Mouse (Mus musculus) adrenal gland, postnatal 4 days (tissue): ENCODE measurements around the gene Fam43b. TPM values are rescaled to one million over a fixed set of nuclear protein-coding genes. Genes with fewer than 3 reads are reported as not detected.
"Not testable (repeated sequence)": the region's sequence is repeated elsewhere in the genome, so short reads cannot be mapped to it uniquely, and the experiment has no call there.

ENCODE experiments used
- DNase-seq, 2 experiments: peaks; one replicate each; pipeline ENCODE4 v3.0.0; 2021 to 2022; ENCODE audit warnings: low spot score in 2 of 2, mixed read lengths in 2 of 2
- long read RNA-seq, 2 experiments: library from polyadenylated mRNA; stranded (forward); transcript quantifications; one replicate each; pipeline ENCODE4 v2.0.0; 2021
- total RNA-seq, 2 experiments: library from RNA; stranded (reverse); gene quantifications; 2 replicates each; pipeline ENCODE4 v1.2.3; 2021

The Fam43b gene
- total RNA-seq = 1 to 10 TPM; 2.2 to 3.2 TPM
- long read RNA-seq, experiment 1, transcript Fam43b-201 (1 exons, 2,437 nt) = major isoform, 12 of 12 reads
- long read RNA-seq, experiment 1, partial matches to known transcripts = 0 of 12 reads
- long read RNA-seq, experiment 1, other reads (novel, unspliced or antisense) = 0 of 12 reads
- long read RNA-seq, experiment 2, transcript Fam43b-201 (1 exons, 2,437 nt) = major isoform, 6 of 6 reads
- long read RNA-seq, experiment 2, partial matches to known transcripts = 0 of 6 reads
- long read RNA-seq, experiment 2, other reads (novel, unspliced or antisense) = 0 of 6 reads

GRCm38 (mm10) chr4:138395971-138396645 lies at the start of gene Fam43b:
TSS of gene Fam43b (minus strand) at chr4:138396528.
- DNase-seq = peak in 1 of 2 experiments; percentile 37

- DNase-seq = no peak
These were observed 48.6 kb upstream of the Fam43b start for GRCm38 (mm10) chr4:138444941-138445340.

DNA sequence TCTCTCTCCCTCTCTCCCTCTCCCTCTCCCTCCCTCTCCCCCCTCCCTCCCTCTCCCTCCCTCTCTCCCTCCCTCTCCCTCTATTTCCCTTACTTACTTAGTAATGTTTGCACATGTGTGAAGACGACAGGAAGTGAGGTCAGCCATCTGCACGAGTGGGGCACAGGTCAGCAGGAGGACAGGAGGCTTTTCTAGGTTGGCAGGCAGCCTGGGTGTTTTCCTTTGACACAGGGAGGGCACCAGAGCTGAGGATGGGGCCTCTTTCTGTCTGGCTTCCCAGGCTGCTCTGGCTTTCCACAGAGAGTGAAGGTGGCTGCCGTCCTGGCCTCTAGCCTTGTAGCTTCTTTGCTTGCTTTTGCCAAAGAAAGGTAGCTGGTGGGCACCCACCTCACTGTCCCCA lies 43.7 kb upstream of the Fam43b start:
- DNase-seq = no peak

DNA sequence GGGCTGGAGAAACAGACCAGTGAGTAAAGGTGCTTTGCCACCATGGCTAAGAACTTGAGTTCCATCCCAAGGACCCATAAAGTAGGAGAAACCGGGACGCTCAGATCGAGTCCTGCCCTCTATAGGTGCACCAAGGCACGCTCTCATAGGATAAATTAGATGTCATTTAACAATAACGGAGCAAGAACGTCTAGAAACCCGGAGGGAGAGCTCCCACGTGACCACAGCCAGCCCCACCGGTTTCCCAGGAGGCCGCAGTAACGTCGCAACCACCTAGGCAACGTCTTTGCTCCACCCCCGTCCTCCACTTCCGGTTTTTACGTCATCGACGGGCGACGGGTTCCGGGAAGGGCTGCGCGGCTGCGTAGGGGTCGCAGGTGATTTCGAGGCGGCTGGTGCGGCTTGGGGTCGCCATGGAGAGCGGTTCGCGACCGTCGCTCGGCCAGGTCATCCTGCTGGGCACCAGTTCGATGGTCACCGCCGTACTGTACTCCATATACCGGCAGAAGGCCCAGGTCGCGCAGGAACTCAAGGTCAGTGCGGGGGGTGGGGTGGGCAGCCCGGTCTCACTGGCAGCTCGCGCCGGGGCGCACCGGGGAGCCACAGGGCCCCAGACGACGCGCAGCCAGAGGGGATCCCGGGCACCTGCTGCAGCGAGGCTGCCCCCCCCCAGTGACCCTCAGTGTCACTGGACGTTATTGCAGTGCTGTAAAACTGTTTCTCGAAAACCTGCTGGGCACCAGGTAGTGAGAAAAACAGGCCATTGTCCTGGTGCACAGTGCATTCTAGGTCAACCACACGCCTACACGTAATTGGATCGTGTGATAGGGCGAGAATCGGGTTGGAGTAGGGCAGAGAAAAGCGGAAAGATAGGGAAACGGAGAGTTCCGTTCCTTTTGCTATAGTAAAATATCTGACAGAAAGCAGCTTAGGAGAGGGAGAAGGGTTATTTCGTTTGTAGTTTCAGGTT lies 38.3 kb upstream of the Fam43b start, which contains the start of gene Mul1:
TSS of gene Mul1 (plus strand) at position 325 of the 970 bp plus-strand sequence.
- DNase-seq = peak; percentile 90 to 92

DNA sequence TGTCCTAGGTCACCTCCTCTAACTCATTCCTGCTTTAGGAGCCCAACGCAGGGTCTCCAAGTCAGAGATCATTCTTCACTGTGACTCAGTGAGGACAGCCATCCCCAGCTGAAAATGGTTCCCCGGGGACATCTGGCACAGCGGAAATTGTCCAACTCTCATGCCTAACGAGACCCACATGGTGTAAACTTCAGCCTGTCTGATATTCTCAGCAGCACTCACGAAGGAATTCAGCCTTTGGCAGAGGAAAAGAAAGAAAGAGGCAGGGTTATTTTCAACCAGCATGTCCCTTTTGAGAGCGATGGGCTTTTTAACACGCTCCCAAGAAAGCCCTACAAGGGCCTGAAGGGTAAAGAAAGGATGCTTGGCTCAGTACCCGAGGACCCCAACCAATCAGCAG lies 35.0 kb upstream of the Fam43b start:
- no peak for DNase-seq

DNA sequence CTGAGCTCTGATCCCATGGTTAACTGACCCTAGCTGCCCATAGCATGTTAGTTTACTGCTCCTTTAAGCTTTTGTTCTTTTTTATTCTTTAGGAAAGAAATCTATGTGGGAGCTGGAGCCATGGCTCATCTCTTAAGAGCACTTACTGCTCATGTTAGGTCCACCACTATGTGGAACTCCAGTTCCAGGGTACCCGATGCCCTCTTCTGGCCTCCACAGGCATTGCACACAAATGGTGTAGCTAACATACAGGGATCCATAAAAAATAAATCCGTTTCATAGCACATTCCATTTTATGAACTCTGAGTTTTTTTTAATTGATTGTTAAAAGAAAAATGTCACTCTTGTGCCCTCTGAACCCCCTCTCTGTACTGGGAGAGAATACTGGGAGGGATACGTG lies 33.5 kb upstream of the Fam43b start:
- no peak for DNase-seq

GRCm38 (mm10) chr4:138426778-138427705 lies 30.7 kb upstream of the Fam43b start:
- DNase-seq = peak; percentile 56 to 71

DNA sequence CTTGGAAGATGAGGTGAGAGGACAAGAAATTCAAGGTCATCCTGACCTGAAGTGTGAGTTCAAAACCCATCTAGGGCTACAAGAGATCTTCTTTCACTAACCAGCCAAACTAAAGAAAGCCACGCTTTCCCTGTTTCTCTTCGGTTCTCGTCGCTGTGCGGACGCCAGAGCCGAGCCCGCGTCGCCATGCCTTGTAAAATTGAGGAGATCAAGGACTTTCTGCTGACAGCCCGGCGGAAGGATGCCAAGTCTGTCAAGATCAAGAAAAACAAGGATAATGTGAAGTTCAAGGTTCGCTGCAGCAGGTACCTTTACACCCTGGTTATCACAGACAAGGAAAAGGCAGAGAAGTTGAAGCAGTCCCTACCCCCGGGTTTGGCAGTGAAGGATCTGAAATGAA lies 29.3 kb upstream of the Fam43b start:
- DNase-seq = not testable (repeated sequence)

DNA sequence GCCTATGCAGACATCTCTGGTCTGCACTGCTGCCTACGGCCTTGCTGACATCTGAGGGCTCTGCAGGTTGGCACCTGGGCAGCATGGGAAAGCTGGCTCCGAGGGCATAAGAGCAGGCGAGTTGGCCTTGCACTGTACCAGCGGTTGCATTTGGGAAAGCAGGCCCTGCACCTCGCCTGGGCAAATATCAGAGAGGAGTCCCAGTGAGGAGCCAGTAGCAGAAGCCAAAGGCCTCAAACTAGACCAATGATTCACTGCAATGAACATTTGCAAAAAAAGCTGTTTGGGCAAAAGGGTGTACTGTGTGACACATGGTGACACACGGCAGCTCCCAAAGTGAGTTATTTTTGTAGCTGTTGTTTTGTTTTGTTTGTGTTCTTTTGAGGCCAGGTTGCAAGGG lies 28.7 kb upstream of the Fam43b start:
- no peak for DNase-seq

- DNase-seq = no peak
These were observed 22.1 kb upstream of the Fam43b start for GRCm38 (mm10) chr4:138418340-138418957.

GRCm38 (mm10) chr4:138417882-138418281 lies 21.6 kb upstream of the Fam43b start:
- DNase-seq = no peak

GRCm38 (mm10) chr4:138416414-138416813 lies 20.1 kb upstream of the Fam43b start:
- no peak for DNase-seq

- DNase-seq = no peak
These were observed 19.7 kb upstream of the Fam43b start for GRCm38 (mm10) chr4:138415991-138416390.

DNA sequence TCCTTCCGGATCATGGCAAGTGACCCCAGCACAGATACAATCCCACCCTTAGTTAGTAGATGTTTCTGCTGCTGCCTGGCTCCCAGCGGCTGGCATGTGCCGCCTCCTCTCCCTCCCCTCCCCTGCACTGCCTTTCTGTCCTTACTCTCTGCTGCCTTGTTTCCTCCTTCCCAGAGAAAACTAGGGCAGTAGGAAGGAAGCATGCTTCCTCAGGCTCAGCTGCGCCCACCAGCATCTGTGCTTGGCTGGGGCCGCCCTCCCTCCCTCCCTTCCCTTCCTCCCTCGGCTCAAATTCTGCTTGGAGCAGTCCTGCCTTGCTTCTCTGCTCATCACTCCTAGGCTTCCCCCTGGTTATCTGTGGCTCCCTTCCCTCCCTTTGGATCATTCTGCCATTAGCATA lies 18.4 kb upstream of the Fam43b start:
- DNase-seq = no peak

DNA sequence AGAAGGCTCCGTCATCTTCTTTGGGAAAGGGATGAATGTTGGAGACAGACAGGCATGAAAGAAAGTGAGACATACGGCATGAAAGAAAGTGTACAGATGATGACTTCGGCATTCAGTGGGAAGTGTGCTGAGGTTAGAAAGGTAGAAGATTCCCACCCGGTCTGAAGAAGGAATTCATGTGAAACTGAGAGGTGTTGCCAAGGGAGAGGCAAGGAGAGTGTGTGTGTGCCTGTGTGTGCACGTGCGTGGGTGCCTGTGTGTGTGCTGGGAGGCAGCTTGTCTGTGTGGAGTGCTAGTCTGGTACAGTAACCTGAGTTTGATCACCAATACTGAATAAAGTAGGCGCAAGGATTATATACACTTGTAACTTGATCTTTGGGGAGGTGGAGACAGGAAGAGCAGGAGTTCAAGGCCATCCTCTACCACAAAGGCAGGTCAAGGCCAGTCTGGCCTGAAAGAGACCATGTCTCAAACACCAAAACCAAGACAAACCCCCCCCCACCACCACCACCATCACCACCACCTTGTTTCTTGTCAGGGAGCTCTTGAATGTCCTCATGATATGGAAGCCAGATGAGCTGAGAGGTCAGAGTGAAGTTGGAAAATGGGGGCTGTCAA lies 15.3 kb upstream of the Fam43b start:
- DNase-seq = no peak

- no peak for DNase-seq
These were observed 14.7 kb upstream of the Fam43b start for GRCm38 (mm10) chr4:138411011-138411410.

- peak in 1 of 2 experiments; percentile 34 for DNase-seq
These were observed 11.3 kb upstream of the Fam43b start for GRCm38 (mm10) chr4:138407479-138408194.

DNA sequence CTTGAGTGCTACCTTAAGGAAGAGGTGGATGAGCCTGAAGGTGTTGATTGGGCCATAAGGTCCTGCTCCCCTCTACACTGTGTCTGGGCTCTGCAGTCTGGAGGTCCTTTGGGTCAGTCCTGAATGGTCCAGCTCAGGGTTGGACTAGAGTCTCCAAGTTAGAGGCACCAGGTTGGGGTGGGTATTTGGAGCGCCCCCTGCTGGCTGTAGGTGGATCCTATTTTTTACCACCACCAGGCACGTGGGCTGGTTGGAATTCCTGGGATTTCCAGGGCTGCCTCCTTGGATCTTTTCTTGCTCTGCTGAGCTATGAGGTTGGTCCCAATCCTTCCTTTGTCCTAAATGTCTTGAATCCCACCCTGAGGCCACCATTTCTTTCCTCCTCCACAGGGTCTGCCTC lies 8.5 kb upstream of the Fam43b start:
- DNase-seq = no peak

DNA sequence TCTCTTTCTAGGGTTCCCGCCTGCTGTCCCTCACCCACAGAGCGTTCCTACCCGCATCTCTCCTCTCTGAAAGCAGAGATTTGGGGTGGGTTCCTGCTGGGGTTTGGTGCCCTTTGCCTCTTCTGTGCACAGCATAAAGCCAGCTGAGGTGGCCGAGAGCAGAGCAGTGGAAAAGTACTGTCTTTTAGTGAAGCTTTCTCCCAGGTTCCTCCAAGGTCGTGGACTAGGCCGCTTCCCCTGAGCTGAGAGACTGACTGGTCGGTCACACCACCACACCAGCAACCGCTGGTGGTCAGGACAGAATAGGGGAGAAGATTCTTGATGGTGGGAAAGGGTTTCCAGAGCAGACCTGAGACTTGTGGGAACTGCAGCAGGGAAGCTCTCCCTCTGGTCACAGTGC lies 383 bp upstream of the Fam43b start:
- no peak for DNase-seq
